Mouse (Mus musculus): Measurements from ENCODE around the gene Top2a. TPM values are rescaled to one million over a fixed set of nuclear protein-coding genes. Genes with fewer than 3 reads are reported as not detected.

Top2a gene
- polyA plus RNA-seq, 2 experiments from 2014 or later = 118 to 121 TPM

- ATAC-seq = no peak
Measured at GRCm38 (mm10) chr11:98962421-98963095, 61.4 kb downstream of the Top2a start.

- no peak for ATAC-seq
Measured at GRCm38 (mm10) chr11:98961766-98962165, 62.2 kb downstream of the Top2a start.

GRCm38 (mm10) chr11:98961051-98961592 is 62.9 kb downstream of the Top2a start:
- ATAC-seq = no peak

GRCm38 (mm10) chr11:98960313-98960906 is 63.6 kb downstream of the Top2a start:
- no peak for ATAC-seq

- ATAC-seq = peak; percentile 85
Measured at GRCm38 (mm10) chr11:98959437-98960312, 64.3 kb downstream of the Top2a start.

GRCm38 (mm10) chr11:98956340-98956739 is 67.6 kb downstream of the Top2a start:
- no peak for ATAC-seq

- no peak for ATAC-seq
Measured at GRCm38 (mm10) chr11:98955707-98956235, 68.2 kb downstream of the Top2a start.

GRCm38 (mm10) chr11:98954801-98955706 is 68.9 kb downstream of the Top2a start:
- no peak for ATAC-seq

- peak; percentile 16 for ATAC-seq
Measured at GRCm38 (mm10) chr11:98954373-98954772, 69.6 kb downstream of the Top2a start.

- no peak for ATAC-seq
Measured at GRCm38 (mm10) chr11:98953835-98954320, 70.1 kb downstream of the Top2a start.

- no peak for ATAC-seq
Measured at GRCm38 (mm10) chr11:98953361-98953760, 70.6 kb downstream of the Top2a start.

- ATAC-seq = peak; percentile 26
Measured at GRCm38 (mm10) chr11:98952736-98953135, 71.3 kb downstream of the Top2a start.

- ATAC-seq = no peak
Measured at GRCm38 (mm10) chr11:98952111-98952510, 71.9 kb downstream of the Top2a start.

GRCm38 (mm10) chr11:98951026-98951906 is 72.7 kb downstream of the Top2a start:
- ATAC-seq = no peak

- ATAC-seq = no peak
Measured at GRCm38 (mm10) chr11:98950484-98950883, 73.5 kb downstream of the Top2a start.

GRCm38 (mm10) chr11:98949958-98950460 is 74.0 kb downstream of the Top2a start:
- ATAC-seq = no peak

- no peak for ATAC-seq
Measured at GRCm38 (mm10) chr11:98949242-98949957, 74.6 kb downstream of the Top2a start.

GRCm38 (mm10) chr11:98947969-98948569 is 75.9 kb downstream of the Top2a start:
- ATAC-seq = peak; percentile 10

GRCm38 (mm10) chr11:98945605-98945977 is 78.4 kb downstream of the Top2a start:
- no peak for ATAC-seq

Data from activated CD4-positive, CD25-positive, alpha-beta regulatory T cell, adult 4 months (primary cell).